Mouse (Mus musculus) heart, embryonic 10.5 days (tissue): ENCODE results near the gene Slc3a2. TPM values are rescaled to one million over a fixed set of nuclear protein-coding genes. Genes with fewer than 3 reads are reported as not detected.

Source experiments
- DNase-seq: peaks from one replicate; pipeline ENCODE4 v3.0.0-alpha.2; 2017; ENCODE audit warnings: low spot score
- H3K27ac ChIP-seq: fragments of 300-500 bp; sonication (generic); 2 replicates; pipeline ENCODE4 v1.5.1; 2016; ENCODE audit warnings: mild to moderate bottlenecking
- H3K27me3 ChIP-seq: fragments of 300-500 bp; sonication (generic); 2 replicates; pipeline ENCODE4 v1.6.1; 2016; ENCODE audit warnings: mild to moderate bottlenecking; ENCODE audit not compliant: poor library complexity, insufficient read depth, severe bottlenecking
- H3K36me3 ChIP-seq: fragments of 300-500 bp; sonication (generic); 2 replicates; pipeline ENCODE4 v1.6.1; 2016; ENCODE audit warnings: mild to moderate bottlenecking, moderate library complexity
- H3K4me1 ChIP-seq: fragments of 300-500 bp; sonication (generic); 2 replicates; pipeline ENCODE4 v1.6.1; 2016; ENCODE audit warnings: mild to moderate bottlenecking
- H3K4me3 ChIP-seq: fragments of 300-500 bp; sonication (generic); 2 replicates; pipeline ENCODE4 v1.5.1; 2016; ENCODE audit warnings: mild to moderate bottlenecking, moderate library complexity
- H3K9me3 ChIP-seq: fragments of 300-500 bp; sonication (generic); 2 replicates; pipeline ENCODE4 v1.6.1; 2016; ENCODE audit warnings: mild to moderate bottlenecking, moderate library complexity
- WGBS: fragments of 180-500 bp; shearing (Covaris S2); methylation state at CpG from one replicate; pipeline ENCODE4 v1.1.7; 2016; 5-methylcytosine and 5-hydroxymethylcytosine counted together
- microRNA-seq: library from miRNA; unstranded; fragments of <30 nt; microRNA quantifications from one replicate; pipeline ENCODE4, GENCODE M21; 2017
- polyA plus RNA-seq: library from polyadenylated mRNA; unstranded; fragments of >200 nt; fragmentation: Nextera tagmentation; extraction: Ambion mirVana; gene quantifications from 2 replicates; pipeline ENCODE4 v1.2.1, GENCODE M21; 2016

Slc3a2 gene
- polyA plus RNA-seq, 1 experiment from 2014 or later: 104 TPM

GRCm38 (mm10) chr19:8663360-8663839 lies 59.8 kb downstream of the Slc3a2 start, which contains the start of gene Chrm1:
Chrm1 (plus strand) TSS chr19:8663789.
- DNase-seq: no peak
- Histone ChIP-seq H3K4me3 (peak within 1 kb of the TSS; percentile 65; the same call in 1 of the 2 replicates), H3K36me3 (no peaks in the 10 kb centered on the region), H3K27ac (0 out of 2 replicates have a peak within 1 kb of the TSS, but pooled peaks have one; percentile 10), H3K4me1 (peaks cover 16% of the 10 kb centered on the region; the same call in 1 of the 2 replicates), H3K9me3 (no peaks in the 10 kb centered on the region), H3K27me3 (peaks cover 23% of the 10 kb centered on the region)
- WGBS: 82% methylated on average over 9 of the region's 9 CpGs

GRCm38 (mm10) chr19:8662337-8662736 lies 60.8 kb downstream of the Slc3a2 start:
- Histone ChIP-seq H3K36me3 (no peaks in the 10 kb centered on the region), H3K4me1 (peaks cover 16% of the 10 kb centered on the region; the same call in 1 of the 2 replicates), H3K27ac (peak overlapping the region; percentile 86), H3K4me3 (peak overlapping the region; percentile 65), H3K9me3 (no peaks in the 10 kb centered on the region), H3K27me3 (peaks cover 23% of the 10 kb centered on the region)
- DNase-seq: peak; percentile 83
- WGBS: 2% methylated on average over 11 of the region's 11 CpGs

GRCm38 (mm10) chr19:8661821-8662307 lies 61.3 kb downstream of the Slc3a2 start:
- H3K4me3 ChIP-seq: peak overlapping the region; percentile 65
- 2% methylated on average over 35 of the region's 35 CpGs for WGBS
- no peaks in the 10 kb centered on the region for H3K36me3 ChIP-seq
- peak overlapping the region; percentile 86 for H3K27ac ChIP-seq
- DNase-seq: no peak
- H3K4me1 ChIP-seq: peaks cover 16% of the 10 kb centered on the region; the same call in 1 of the 2 replicates
- H3K27me3 ChIP-seq: peaks cover 23% of the 10 kb centered on the region
- no peaks in the 10 kb centered on the region for H3K9me3 ChIP-seq

Small RNA genes lying within 50 kb of the gene (microRNA-seq; reads per million reads assigned to microRNA genes)
- gene Mir6992: not detected

Other genes starting within 250 kb of the Slc3a2 start
- gene Slc22a8, start 132.1 kb downstream of the Slc3a2 start, polyA plus RNA-seq: 0.23 and 0.48 TPM in 2 replicates
- 0.04 TPM in 1 of 2 replicates, not detected in the other for gene Slc22a6, start 105.3 kb downstream of the Slc3a2 start, polyA plus RNA-seq
- 0.04 TPM in 1 of 2 replicates, not detected in the other for gene Chrm1, start 59.6 kb downstream of the Slc3a2 start, polyA plus RNA-seq
- 76.6 and 101 TPM in 2 replicates for gene Wdr74, start 12.5 kb upstream of the Slc3a2 start, polyA plus RNA-seq
- gene 1700092M07Rik, start 17.3 kb upstream of the Slc3a2 start, polyA plus RNA-seq: 1.6 and 2.1 TPM in 2 replicates
- 83.1 and 91.1 TPM in 2 replicates for gene Stx5a, start 18.0 kb upstream of the Slc3a2 start, polyA plus RNA-seq
- gene Nxf1, start 33.7 kb upstream of the Slc3a2 start, polyA plus RNA-seq: 156 and 193 TPM in 2 replicates
- 134 and 136 TPM in 2 replicates for gene Tmem223, start 47.6 kb upstream of the Slc3a2 start, polyA plus RNA-seq
- gene Tmem179b, start 51.1 kb upstream of the Slc3a2 start, polyA plus RNA-seq: 57.4 and 60.0 TPM in 2 replicates
- 29.7 and 36.1 TPM in 2 replicates for gene Taf6l, start 63.0 kb upstream of the Slc3a2 start, polyA plus RNA-seq
- 159 and 172 TPM in 2 replicates for gene Polr2g, start 75.2 kb upstream of the Slc3a2 start, polyA plus RNA-seq
- gene Zbtb3, start 79.2 kb upstream of the Slc3a2 start, polyA plus RNA-seq: 5.4 and 5.9 TPM in 2 replicates
- 43.2 and 51.3 TPM in 2 replicates for gene Ttc9c, start 96.0 kb upstream of the Slc3a2 start, polyA plus RNA-seq
- gene Hnrnpul2, start 96.6 kb upstream of the Slc3a2 start, polyA plus RNA-seq: 2.8 and 4.6 TPM in 2 replicates
- not detected in 2 replicates for gene AC129217.1, start 106.4 kb upstream of the Slc3a2 start, polyA plus RNA-seq
- 46.2 and 51.1 TPM in 2 replicates for gene Bscl2, start 114.1 kb upstream of the Slc3a2 start, polyA plus RNA-seq
- 2.6 and 4.7 TPM in 2 replicates for gene Gng3, start 115.8 kb upstream of the Slc3a2 start, polyA plus RNA-seq
- 0.36 and 0.51 TPM in 2 replicates for gene Lrrn4cl, start 127.4 kb upstream of the Slc3a2 start, polyA plus RNA-seq
- gene Ubxn1, start 148.1 kb upstream of the Slc3a2 start, polyA plus RNA-seq: 156 and 193 TPM in 2 replicates
- 58.9 and 59.4 TPM in 2 replicates for gene Uqcc3, start 157.6 kb upstream of the Slc3a2 start, polyA plus RNA-seq
- gene Lbhd1, start 160.4 kb upstream of the Slc3a2 start, polyA plus RNA-seq: 68.9 and 88.7 TPM in 2 replicates
- gene Gm49403, start 160.6 kb upstream of the Slc3a2 start, polyA plus RNA-seq: not detected in 2 replicates
- 106 and 140 TPM in 2 replicates for gene 1810009A15Rik, start 165.5 kb upstream of the Slc3a2 start, polyA plus RNA-seq
- not detected in 2 replicates for gene Gm49416, start 165.6 kb upstream of the Slc3a2 start, polyA plus RNA-seq
- 35.8 and 39.0 TPM in 2 replicates for gene Ints5, start 169.6 kb upstream of the Slc3a2 start, polyA plus RNA-seq
- gene Ganab, start 174.7 kb upstream of the Slc3a2 start, polyA plus RNA-seq: 91.4 and 103 TPM in 2 replicates
- 52.0 and 57.9 TPM in 2 replicates for gene B3gat3, start 197.0 kb upstream of the Slc3a2 start, polyA plus RNA-seq
- 3.2 and 5.2 TPM in 2 replicates for gene Rom1, start 206.0 kb upstream of the Slc3a2 start, polyA plus RNA-seq
- gene Eml3, start 206.2 kb upstream of the Slc3a2 start, polyA plus RNA-seq: 17.4 and 24.4 TPM in 2 replicates
- 113 and 140 TPM in 2 replicates for gene Mta2, start 218.5 kb upstream of the Slc3a2 start, polyA plus RNA-seq
- gene Tut1, start 230.5 kb upstream of the Slc3a2 start, polyA plus RNA-seq: 25.7 and 32.8 TPM in 2 replicates
- 378 and 459 TPM in 2 replicates for gene Eef1g, start 243.7 kb upstream of the Slc3a2 start, polyA plus RNA-seq